Mouse (Mus musculus): ENCODE data around the gene Nppc. TPM values are rescaled to one million over a fixed set of nuclear protein-coding genes. Genes with fewer than 3 reads are reported as not detected.

Nppc gene
- polyA plus RNA-seq (2012; rRNA removed), result 0.06 TPM in 1 of 2 replicates, not detected in the other

GRCm38 (mm10) chr1:86670279-86671038, at the start of gene Nppc:
Gene Nppc, minus strand, starts transcription at chr1:86670571.

GRCm38 (mm10) chr1:86703300-86703964, 33.1 kb upstream of the Nppc start, which contains the start of gene Dis3l2:
Gene Dis3l2, plus strand, starts transcription at chr1:86703808.

Other genes with a start within 250 kb of the Nppc start
- gene Nmur1, start 244.3 kb downstream of the Nppc start, polyA plus RNA-seq (2012; rRNA removed), result not detected in 2 replicates
- gene Tex44, start 244.2 kb downstream of the Nppc start, polyA plus RNA-seq (2012; rRNA removed), result not detected in 2 replicates
- gene Ptma, start 143.8 kb downstream of the Nppc start, polyA plus RNA-seq (2012; rRNA removed), result 1,485 and 1,883 TPM in 2 replicates
- 19.9 and 22.1 TPM in 2 replicates for gene Pde6d, start 87.9 kb downstream of the Nppc start, polyA plus RNA-seq (2012; rRNA removed)
- 14.2 and 16.4 TPM in 2 replicates for gene Cops7b, start 87.7 kb downstream of the Nppc start, polyA plus RNA-seq (2012; rRNA removed)
- 5.5 and 6.2 TPM in 2 replicates for gene Dis3l2, start 33.2 kb upstream of the Nppc start, polyA plus RNA-seq (2012; rRNA removed)

Measured in liver, embryonic 14 days (tissue).